Mouse (Mus musculus) testis, adult 2 months (tissue): Measurements from ENCODE around the gene Col4a1. TPM values are rescaled to one million over a fixed set of nuclear protein-coding genes. Genes with fewer than 3 reads are reported as not detected.

Source experiments
- H3K27ac ChIP-seq: fragments of 200-500 bp; 2 replicates; pipeline ENCODE4 v1.5.1; 2012; ENCODE audit warnings: low read depth, low read length; ENCODE audit not compliant: control insufficient read depth, insufficient read depth
- H3K27me3 ChIP-seq: fragments of 200-500 bp; 2 replicates; pipeline ENCODE4 v1.6.1; 2012; ENCODE audit warnings: mild to moderate bottlenecking, low read length, moderate library complexity; ENCODE audit not compliant: control insufficient read depth, insufficient read depth
- H3K36me3 ChIP-seq: fragments of 200-500 bp; 2 replicates; pipeline ENCODE4 v1.6.1; 2012; ENCODE audit warnings: mild to moderate bottlenecking, low read length; ENCODE audit not compliant: control insufficient read depth, insufficient read depth
- H3K4me1 ChIP-seq: fragments of 200-500 bp; 2 replicates; pipeline ENCODE4 v1.6.1; 2012; ENCODE audit warnings: low read length; ENCODE audit not compliant: control insufficient read depth, insufficient read depth
- H3K4me3 ChIP-seq: fragments of 200-500 bp; 2 replicates; pipeline ENCODE4 v1.5.1; 2012; ENCODE audit warnings: low read depth, mild to moderate bottlenecking, low read length, moderate library complexity, mixed read lengths; ENCODE audit not compliant: control insufficient read depth
- CTCF ChIP-seq: fragments of 200-500 bp; IDR thresholded peaks from 2 replicates; pipeline ENCODE4 v1.5.1; 2012; ENCODE audit warnings: low read depth, mild to moderate bottlenecking, inconsistent platforms, low read length, moderate library complexity; ENCODE audit not compliant: control insufficient read depth, insufficient read depth, insufficient replicate concordance
- POLR2A ChIP-seq: fragments of 200-500 bp; IDR thresholded peaks from 2 replicates; pipeline ENCODE4 v1.6.1; 2012; ENCODE audit warnings: low read depth, mild to moderate bottlenecking, inconsistent platforms, low read length, moderate library complexity; ENCODE audit not compliant: control insufficient read depth
- polyA plus RNA-seq: library from polyadenylated mRNA; depleted of rRNA; stranded (reverse); fragments of >200 nt; gene quantifications from 2 replicates; pipeline ENCODE4 v1.2.3, GENCODE M21; 2012

Col4a1 gene
- polyA plus RNA-seq, 1 experiment = 18.8 TPM

DNA sequence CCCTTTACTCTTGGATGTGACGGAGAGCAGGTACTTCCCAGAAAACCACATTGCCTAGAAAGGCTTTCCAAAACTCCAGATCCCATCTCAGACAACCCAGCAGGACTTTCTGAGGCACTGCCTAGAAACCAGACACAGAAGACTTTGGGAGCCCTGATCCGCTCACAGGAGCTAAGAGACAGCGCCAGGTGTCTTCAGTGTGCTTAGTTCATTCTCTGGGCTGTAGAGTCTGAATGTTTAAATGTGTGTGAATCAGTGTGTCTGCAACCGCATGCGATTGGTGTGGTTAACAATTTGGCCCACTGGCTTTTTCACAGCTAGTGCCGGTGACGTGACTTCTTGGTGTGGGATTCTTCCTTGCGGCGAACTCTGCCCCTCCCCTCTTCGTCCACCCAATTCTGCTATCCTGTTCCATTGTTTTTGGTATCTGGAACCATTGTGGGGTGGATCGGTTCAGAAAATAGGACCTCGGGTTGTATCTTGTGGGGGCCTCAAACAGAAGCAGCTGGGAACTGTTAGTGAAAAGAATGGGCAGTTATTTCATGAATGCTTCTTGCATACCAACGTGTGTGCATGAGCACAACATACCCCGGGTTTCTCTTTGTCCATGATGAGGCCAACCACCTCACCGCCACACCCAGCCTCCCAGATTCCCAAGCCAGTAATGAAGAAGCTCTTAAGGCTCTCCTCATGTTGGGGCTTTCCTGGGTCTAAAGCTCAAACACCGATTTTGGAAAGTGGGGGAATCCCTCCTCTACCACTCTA is 2.7 kb upstream of the Col4a1 start:
- Histone ChIP-seq H3K27ac (no peak overlapping the region), H3K4me1 (peaks cover 13% of the 10 kb centered on the region), H3K36me3 (no peaks in the 10 kb centered on the region), H3K4me3 (no peak overlapping the region), H3K27me3 (no peaks in the 10 kb centered on the region)
- TF ChIP-seq CTCF (no peak), POLR2A (no peak)

DNA sequence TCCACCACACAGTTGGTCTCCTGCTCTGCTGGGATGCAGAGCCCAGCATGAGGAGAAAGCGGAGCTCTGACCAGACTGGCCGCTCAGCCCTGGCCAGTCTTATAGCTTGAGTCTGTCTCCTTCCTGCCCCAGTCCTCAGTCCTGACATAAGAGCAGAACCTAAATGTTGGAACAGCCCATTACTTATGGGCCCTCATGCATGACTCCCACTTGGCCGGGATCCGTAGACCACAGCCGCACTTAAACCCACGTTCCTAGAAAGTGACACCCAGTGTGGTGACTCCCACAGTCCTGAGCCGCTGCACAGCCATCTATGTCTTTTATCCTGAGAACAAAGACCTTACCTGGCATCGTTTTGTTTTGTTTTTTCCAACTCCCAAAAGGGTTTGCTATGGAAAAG is 2.0 kb upstream of the Col4a1 start:
- Histone ChIP-seq H3K4me3 (no peak overlapping the region), H3K36me3 (no peaks in the 10 kb centered on the region), H3K27ac (no peak overlapping the region), H3K4me1 (peaks cover 13% of the 10 kb centered on the region), H3K27me3 (no peaks in the 10 kb centered on the region)
- TF ChIP-seq POLR2A = no peak
- no peak for TF ChIP-seq CTCF

DNA sequence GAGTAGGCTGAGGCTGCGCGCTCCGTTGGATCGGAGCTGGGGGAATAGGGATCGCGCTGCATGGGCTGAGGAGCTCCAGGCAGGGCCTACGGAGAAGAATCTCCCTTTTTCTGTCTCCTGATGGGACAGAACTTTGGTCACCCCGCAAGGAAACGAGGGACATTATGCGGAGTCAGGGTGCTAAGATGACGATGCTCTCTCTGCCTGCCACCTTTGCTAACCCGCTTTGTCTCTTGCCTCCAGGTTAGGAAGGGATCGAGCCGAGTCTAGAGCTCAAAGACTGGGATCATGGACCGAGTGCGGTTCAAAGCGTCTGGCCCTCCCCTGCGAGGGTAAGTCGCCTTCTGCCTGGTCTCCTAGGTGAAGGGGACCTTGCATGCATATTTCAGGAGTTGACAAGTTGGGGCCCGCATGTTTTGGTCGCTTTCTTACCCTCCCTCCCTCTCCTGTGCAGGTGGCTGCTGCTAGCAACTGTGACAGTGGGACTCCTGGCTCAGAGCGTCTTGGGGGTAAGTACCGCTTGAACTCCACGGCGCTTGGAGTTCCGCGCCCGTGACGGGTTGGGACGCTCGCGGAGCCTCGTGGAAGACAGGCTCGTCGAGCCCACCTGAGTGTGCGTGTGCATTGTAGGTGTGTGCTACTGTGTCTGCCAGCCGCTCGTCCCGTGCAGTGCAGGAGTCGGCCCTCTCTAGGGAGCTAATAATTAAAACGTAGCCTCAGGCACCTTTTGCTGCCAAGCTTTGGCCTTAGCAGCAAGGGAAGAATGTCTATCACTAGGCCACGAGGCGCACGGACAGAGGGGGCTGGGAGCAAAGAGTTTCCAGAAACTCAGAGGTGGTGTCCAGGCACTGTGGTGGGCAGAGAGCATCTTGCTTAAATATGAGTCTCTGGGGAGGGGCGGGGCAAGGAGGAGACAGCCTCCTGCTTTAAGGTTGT is 818 bp upstream of the Col4a1 start:
- Histone ChIP-seq H3K4me1 (peaks cover 13% of the 10 kb centered on the region), H3K27me3 (no peaks in the 10 kb centered on the region), H3K27ac (peak overlapping the region; percentile 30)

DNA sequence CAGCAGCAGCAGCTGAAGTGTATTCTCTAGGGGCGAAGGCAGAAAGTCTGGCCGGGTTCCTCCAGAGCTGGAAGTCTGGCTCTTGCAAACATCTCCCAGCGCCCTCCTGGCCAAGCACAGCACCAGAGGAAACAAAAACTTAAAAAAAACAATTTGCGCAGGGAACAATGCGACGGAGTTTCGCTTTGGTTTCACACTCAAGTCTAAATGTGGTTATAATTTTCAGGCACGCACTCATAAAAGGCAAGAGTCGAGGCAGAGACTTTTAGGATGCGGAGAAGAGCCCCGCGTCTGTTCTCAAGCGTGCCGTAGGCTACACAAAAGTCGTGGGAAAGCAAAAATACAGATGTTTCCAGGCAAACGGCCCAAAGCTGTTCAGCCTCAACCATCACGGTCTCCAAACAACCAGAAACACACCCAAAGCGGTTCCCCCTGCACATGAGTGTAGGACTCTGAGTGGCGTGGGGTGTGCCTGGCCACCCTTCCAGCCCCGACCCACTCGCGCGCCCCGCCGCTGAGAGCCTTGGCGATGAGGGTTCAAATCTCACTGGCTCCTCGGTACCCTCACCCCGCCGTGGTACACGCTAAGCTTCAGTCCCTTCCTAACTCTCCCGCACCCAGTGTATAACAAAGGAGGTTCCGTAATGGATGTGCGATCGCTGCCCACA is 811 bp downstream of the Col4a1 start:
- TF ChIP-seq CTCF (no peak), POLR2A (no peak)
- H3K4me1 ChIP-seq = peaks cover 13% of the 10 kb centered on the region
- peak overlapping the region; percentile 5; the same call in 1 of the 2 replicates for H3K27ac ChIP-seq
- no peaks in the 10 kb centered on the region for H3K36me3 ChIP-seq
- peak overlapping the region; percentile 52 for H3K4me3 ChIP-seq
- no peaks in the 10 kb centered on the region for H3K27me3 ChIP-seq

More for the DNA sequence above, 818 bp upstream of the Col4a1 start:
- peak overlapping the region; percentile 52 for H3K4me3 ChIP-seq
- TF ChIP-seq POLR2A (no peak), CTCF (no peak)
- H3K36me3 ChIP-seq = no peaks in the 10 kb centered on the region

DNA sequence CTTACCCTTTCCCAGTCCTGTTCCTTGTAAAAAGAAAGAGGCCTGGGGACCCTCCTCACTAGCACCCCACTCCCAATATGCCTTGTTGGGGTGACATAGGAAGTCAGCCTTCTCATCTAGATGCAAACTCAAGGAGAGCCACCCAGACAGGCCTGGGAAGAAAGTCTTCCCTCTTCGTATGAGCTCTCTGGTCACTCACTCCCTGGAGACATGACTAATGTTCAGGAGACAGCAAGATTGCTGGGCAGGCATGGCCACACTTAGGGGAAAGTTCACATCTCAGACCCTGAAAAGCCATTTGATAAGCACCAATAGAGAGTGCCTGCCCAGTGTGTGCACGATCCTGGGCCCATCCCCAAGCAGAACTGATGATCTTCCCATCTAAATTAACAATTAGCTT is 2.6 kb downstream of the Col4a1 start:
- Histone ChIP-seq H3K36me3 (no peaks in the 10 kb centered on the region), H3K4me3 (no peak overlapping the region), H3K4me1 (peaks cover 13% of the 10 kb centered on the region), H3K27ac (no peak overlapping the region), H3K27me3 (no peaks in the 10 kb centered on the region)
- TF ChIP-seq CTCF (no peak), POLR2A (no peak)

DNA sequence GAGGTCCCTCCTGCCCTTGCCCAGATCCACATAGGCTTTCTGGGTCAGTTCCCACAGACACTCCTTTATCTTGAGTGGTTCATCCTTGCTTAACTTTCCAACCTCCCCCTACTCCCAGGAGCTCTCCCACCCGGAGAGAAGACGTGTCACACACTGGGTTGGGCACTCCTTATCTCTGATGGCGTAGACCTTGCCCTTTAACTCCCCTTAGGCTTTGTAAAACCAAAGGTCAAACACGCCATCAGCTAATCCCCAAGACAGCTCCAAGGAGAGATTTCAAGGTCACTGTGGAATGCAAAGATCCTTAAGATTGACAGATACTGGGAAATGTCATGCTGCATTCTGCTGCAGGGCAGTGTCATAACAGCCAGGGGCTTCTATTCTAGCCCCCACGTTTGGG is 3.4 kb downstream of the Col4a1 start:
- TF ChIP-seq CTCF (no peak), POLR2A (no peak)
- Histone ChIP-seq H3K36me3 (no peaks in the 10 kb centered on the region), H3K27ac (no peak overlapping the region), H3K4me3 (no peak overlapping the region), H3K27me3 (no peaks in the 10 kb centered on the region), H3K4me1 (peaks cover 13% of the 10 kb centered on the region)
